14 mouse cellular contexts compared by ENCODE assay signal in the genomic region with DNA sequence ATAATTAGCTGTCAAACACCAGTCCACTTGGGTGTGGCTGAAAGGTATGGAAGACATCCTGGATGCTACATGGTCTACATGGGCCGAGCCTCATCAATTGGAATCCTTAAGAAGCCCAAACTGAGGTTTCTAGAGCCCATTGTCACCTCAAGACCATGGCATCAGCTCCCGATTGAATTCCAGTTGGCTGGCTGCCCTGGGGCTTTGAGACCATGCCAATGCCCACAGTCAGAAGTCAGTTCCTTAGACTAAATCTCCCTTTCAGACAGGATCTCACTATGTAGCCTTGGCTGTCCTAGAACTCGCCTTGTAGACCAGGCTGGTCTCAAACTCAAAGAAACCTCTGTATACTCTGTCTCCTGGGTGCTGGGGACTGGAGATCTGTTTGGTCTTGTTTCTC.
DNase-seq lines count a peak whose midpoint lies in the region.
"Had no signal": no experiment of that assay in that cellular context is flagged by ENCODE, and none has a peak within 500 bp of the region (broad histone marks: within the 10 kb centered on the region; RNA-seq: fewer than 3 reads in every experiment).

No protein-coding gene starts in this region.

- intact Hi-C loops in left cerebral cortex, postnatal 4 days (cut with DNase I): no loop called here
- intact Hi-C loops in left cerebral cortex, postnatal 25 days (cut with DNase I): no loop called here

- peak; percentile 30 for DNase-seq in adrenal gland, postnatal 25 days
- no peak for DNase-seq in adrenal gland, adult 2 months
- peak; percentile 45 to 62 for DNase-seq in cerebellum, postnatal 14 days
- no peak for DNase-seq in cerebellum, adult 8-10 months
- peak; percentile 40 for DNase-seq in left cerebral cortex, postnatal 4 days
- DNase-seq in left cerebral cortex, postnatal 25 days (ENCODE audit: low spot score in 2 of 2): no peak
- DNase-seq in lung, postnatal 36 days: peak; percentile 21
- no peak for DNase-seq in lung, postnatal 25 days (ENCODE audit: low spot score)
- DNase-seq: B cell, adult 2 months; cerebellum, adult 18-20 months; forebrain, postnatal 0 days; gastrocnemius, adult 2 months; gastrocnemius, postnatal 14 days; heart, adult 11 months had no signal

Comparison
In these comparisons a context has a peak if more than half of its experiments do, and no peak if none do; other contexts are left out.
1. DNase-seq: peak in adrenal gland, postnatal 25 days (single experiment), cerebellum, postnatal 14 days (2 of 2), left cerebral cortex, postnatal 4 days (single experiment) and lung, postnatal 36 days (single experiment); none in adrenal gland, adult 2 months (single experiment), cerebellum, adult 8-10 months (single experiment), left cerebral cortex, postnatal 25 days (0 of 2) and lung, postnatal 25 days (single experiment).